Mouse (Mus musculus) liver, embryonic 16.5 days (tissue): ENCODE results near the gene Fcho1. TPM values are rescaled to one million over a fixed set of nuclear protein-coding genes. Genes with fewer than 3 reads are reported as not detected.

ENCODE experiments used
- ATAC-seq: fragments of 200-750 bp; cut with Nextera tagmentation; 2 replicates; pipeline ENCODE4 v1.8.0; 2017; ENCODE audit warnings: low read depth, mild to moderate bottlenecking, moderate number of reproducible peaks, moderate library complexity
- H3K27ac ChIP-seq: fragments of 300-500 bp; sonication (generic); 2 replicates; pipeline ENCODE4 v1.5.1; 2014; ENCODE audit warnings: mild to moderate bottlenecking, low read length
- H3K27me3 ChIP-seq: fragments of 300-500 bp; sonication (generic); 2 replicates; pipeline ENCODE4 v1.6.1; 2014; ENCODE audit warnings: low read depth, low read length, mixed read lengths; ENCODE audit not compliant: control insufficient read depth, insufficient read depth
- H3K36me3 ChIP-seq: fragments of 300-500 bp; sonication (generic); 2 replicates; pipeline ENCODE4 v1.6.1; 2014; ENCODE audit warnings: mild to moderate bottlenecking; ENCODE audit not compliant: control insufficient read depth, insufficient read depth
- H3K4me1 ChIP-seq: fragments of 300-500 bp; sonication (generic); 2 replicates; pipeline ENCODE4 v1.6.1; 2014; ENCODE audit warnings: low read depth, low read length, mixed read lengths; ENCODE audit not compliant: control insufficient read depth
- H3K4me2 ChIP-seq: fragments of 300-500 bp; sonication (generic); 2 replicates; pipeline ENCODE4 v1.6.1; 2014; ENCODE audit warnings: low read depth, low read length, mixed read lengths
- H3K4me3 ChIP-seq: fragments of 300-500 bp; sonication (generic); 2 replicates; pipeline ENCODE4 v1.5.1; 2014; ENCODE audit warnings: low read depth, mild to moderate bottlenecking, low read length
- H3K9ac ChIP-seq: fragments of 300-500 bp; sonication (generic); 2 replicates; pipeline ENCODE4 v1.6.1; 2014; ENCODE audit warnings: low read depth, low read length
- H3K9me3 ChIP-seq: fragments of 300-500 bp; sonication (generic); replicated peaks from 2 replicates; pipeline ENCODE4 v1.6.1; 2016; ENCODE audit warnings: low read length; ENCODE audit not compliant: control insufficient read depth
- WGBS: fragments of 180-500 bp; shearing (Covaris S2); extraction: QIAGEN DNeasy Blood & Tissue Kit; methylation state at CpG from one replicate; pipeline ENCODE4 v1.1.7; 2014; ENCODE audit not compliant: insufficient replicate concordance; 5-methylcytosine and 5-hydroxymethylcytosine counted together
- polyA plus RNA-seq: library from polyadenylated mRNA; unstranded; fragments of >200 nt; fragmentation: Nextera tagmentation; extraction: Ambion mirVana; gene quantifications from 2 replicates; pipeline ENCODE4 v1.2.1, GENCODE M21; 2015

Fcho1 gene
- polyA plus RNA-seq, 1 experiment from 2014 or later = 24.5 TPM

- H3K27me3 ChIP-seq = peaks cover 75% of the 10 kb centered on the region
- H3K9ac ChIP-seq = no peak overlapping the region
- H3K4me2 ChIP-seq = no peak overlapping the region
- H3K9me3 ChIP-seq = no peaks in the 10 kb centered on the region
- peak; percentile 13; the same call in 1 of the 2 replicates for ATAC-seq
- no peak overlapping the region for H3K4me3 ChIP-seq
- 7% methylated on average over 67 of the region's 68 CpGs for WGBS
- no peaks in the 10 kb centered on the region for H3K36me3 ChIP-seq
- H3K4me1 ChIP-seq = no peaks in the 10 kb centered on the region
- H3K27ac ChIP-seq = no peak overlapping the region
These were observed 32.1 kb downstream of the Fcho1 start for GRCm38 (mm10) chr8:71693166-71694041.

GRCm38 (mm10) chr8:71692509-71692908, 33.0 kb downstream of the Fcho1 start:
- H3K4me3 ChIP-seq = no peak overlapping the region
- H3K9ac ChIP-seq = no peak overlapping the region
- no peaks in the 10 kb centered on the region for H3K9me3 ChIP-seq
- H3K4me2 ChIP-seq = no peak overlapping the region
- 4% methylated on average over 30 of the region's 30 CpGs for WGBS
- no peaks in the 10 kb centered on the region for H3K36me3 ChIP-seq
- no peak for ATAC-seq
- H3K4me1 ChIP-seq = no peaks in the 10 kb centered on the region
- no peak overlapping the region for H3K27ac ChIP-seq
- H3K27me3 ChIP-seq = peaks cover 84% of the 10 kb centered on the region

- WGBS = 14% methylated on average over 33 of the region's 33 CpGs
- H3K36me3 ChIP-seq = no peaks in the 10 kb centered on the region
- H3K9ac ChIP-seq = no peak within 1 kb of the TSS
- no peak within 1 kb of the TSS for H3K4me3 ChIP-seq
- ATAC-seq = no peak
- no peaks in the 10 kb centered on the region for H3K9me3 ChIP-seq
- H3K27me3 ChIP-seq = peaks cover 96% of the 10 kb centered on the region
- no peak within 1 kb of the TSS for H3K4me2 ChIP-seq
- no peaks in the 10 kb centered on the region for H3K4me1 ChIP-seq
- no peak within 1 kb of the TSS for H3K27ac ChIP-seq
These were observed 36.5 kb downstream of the Fcho1 start, which contains the start of gene Insl3 for GRCm38 (mm10) chr8:71689028-71689427. Gene Insl3, plus strand, starts transcription at chr8:71689214.

- no peak overlapping the region for H3K4me3 ChIP-seq
- 41% methylated on average over 8 of the region's 8 CpGs for WGBS
- peaks cover 87% of the 10 kb centered on the region for H3K27me3 ChIP-seq
- no peaks in the 10 kb centered on the region for H3K9me3 ChIP-seq
- H3K4me1 ChIP-seq = no peaks in the 10 kb centered on the region
- H3K36me3 ChIP-seq = no peaks in the 10 kb centered on the region
- no peak for ATAC-seq
- H3K27ac ChIP-seq = no peak overlapping the region
- no peak overlapping the region for H3K9ac ChIP-seq
- H3K4me2 ChIP-seq = no peak overlapping the region
These were observed 37.9 kb downstream of the Fcho1 start for GRCm38 (mm10) chr8:71687616-71688015.

- Histone ChIP-seq H3K4me1 (no peaks in the 10 kb centered on the region), H3K4me2 (no peak overlapping the region), H3K27me3 (peaks cover 79% of the 10 kb centered on the region), H3K9me3 (no peaks in the 10 kb centered on the region), H3K36me3 (no peaks in the 10 kb centered on the region), H3K27ac (no peak overlapping the region), H3K4me3 (no peak overlapping the region), H3K9ac (no peak overlapping the region)
- WGBS = 54% methylated on average over 23 of the region's 23 CpGs
- ATAC-seq = peak; percentile 32; the same call in 1 of the 2 replicates
These were observed 39.3 kb downstream of the Fcho1 start for GRCm38 (mm10) chr8:71686143-71686734.

GRCm38 (mm10) chr8:71685573-71685972, 39.9 kb downstream of the Fcho1 start:
- no peak overlapping the region for H3K9ac ChIP-seq
- H3K27ac ChIP-seq = no peak overlapping the region
- no peaks in the 10 kb centered on the region for H3K36me3 ChIP-seq
- peaks cover 74% of the 10 kb centered on the region for H3K27me3 ChIP-seq
- H3K9me3 ChIP-seq = no peaks in the 10 kb centered on the region
- H3K4me1 ChIP-seq = no peaks in the 10 kb centered on the region
- WGBS = 59% methylated on average over 29 of the region's 29 CpGs
- no peak overlapping the region for H3K4me3 ChIP-seq
- no peak for ATAC-seq
- no peak overlapping the region for H3K4me2 ChIP-seq

- H3K4me2 ChIP-seq = no peak overlapping the region
- no peak overlapping the region for H3K27ac ChIP-seq
- no peaks in the 10 kb centered on the region for H3K4me1 ChIP-seq
- H3K9me3 ChIP-seq = no peaks in the 10 kb centered on the region
- WGBS = 66% methylated on average over 10 of the region's 10 CpGs
- no peak overlapping the region for H3K9ac ChIP-seq
- ATAC-seq = no peak
- peaks cover 65% of the 10 kb centered on the region for H3K27me3 ChIP-seq
- no peak overlapping the region for H3K4me3 ChIP-seq
- H3K36me3 ChIP-seq = no peaks in the 10 kb centered on the region
These were observed 40.8 kb downstream of the Fcho1 start for GRCm38 (mm10) chr8:71684701-71685100.

GRCm38 (mm10) chr8:71682832-71683231, 42.7 kb downstream of the Fcho1 start:
- Histone ChIP-seq H3K4me1 (peaks cover under 1% of the 10 kb centered on the region; the same call in 1 of the 2 replicates), H3K9ac (no peak overlapping the region), H3K4me2 (no peak overlapping the region), H3K27me3 (peaks cover 47% of the 10 kb centered on the region), H3K9me3 (no peaks in the 10 kb centered on the region), H3K4me3 (no peak overlapping the region), H3K36me3 (no peaks in the 10 kb centered on the region), H3K27ac (no peak overlapping the region)
- 74% methylated on average over 12 of the region's 12 CpGs for WGBS
- no peak for ATAC-seq

- WGBS = 59% methylated on average over 18 of the region's 18 CpGs
- Histone ChIP-seq H3K9ac (no peak overlapping the region), H3K36me3 (no peaks in the 10 kb centered on the region), H3K4me3 (no peak overlapping the region), H3K9me3 (no peaks in the 10 kb centered on the region), H3K4me2 (no peak overlapping the region), H3K27ac (no peak overlapping the region), H3K27me3 (peaks cover 33% of the 10 kb centered on the region), H3K4me1 (peaks cover 8% of the 10 kb centered on the region)
- ATAC-seq = no peak
These were observed 44.1 kb downstream of the Fcho1 start for GRCm38 (mm10) chr8:71681369-71681915.
